Mouse (Mus musculus) embryonic stem cell, embryonic (primary cell): ENCODE results near the gene Brat1.

Source experiments
- CTCF ChIA-PET, 4 experiments: fragments of 300-600 bp in 2 of 4; fragments of 350-600 bp in 2 of 4; sonication (Branson Sonifier 250); formaldehyde crosslinking; loops; one replicate each; lab custom pipeline; 2022; ENCODE audit warnings: inconsistent platforms in 2 of 4; lab: Charles Lee
- POLR2A ChIA-PET, 4 experiments: fragments of 300-600 bp in 2 of 4; fragments of 350-600 bp in 2 of 4; sonication (Branson Sonifier 250); formaldehyde crosslinking; loops; one replicate each; lab custom pipeline; 2022; ENCODE audit warnings: antibody characterized with exemption in 4 of 4, inconsistent platforms in 1 of 4; lab: Charles Lee

The Brat1 gene

DNA sequence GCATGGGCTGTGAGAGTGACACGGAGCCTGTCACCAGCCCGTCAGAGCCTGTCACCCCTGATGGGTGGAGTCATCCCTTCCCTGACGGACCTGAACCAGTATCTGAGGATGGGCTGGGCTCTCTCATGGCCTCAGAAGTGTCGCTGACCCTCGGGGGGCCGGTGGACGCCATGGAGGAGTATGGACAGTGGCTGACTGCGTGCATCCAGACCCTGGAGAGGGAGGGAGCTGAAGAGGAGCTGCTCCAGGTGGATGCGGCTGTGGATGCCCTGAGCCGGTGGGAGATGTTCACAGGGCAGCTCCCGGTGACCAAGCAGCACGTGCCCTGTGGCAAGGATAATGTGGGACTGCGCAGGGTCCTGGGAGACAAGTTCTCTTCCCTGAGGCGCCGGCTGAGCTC, 47.2 kb downstream of the Brat1 start:
- ChIA-PET POLR2A (interaction anchor here in 2 of 4 experiments (1.2 to 2.0 kb wide), 3 partner anchors 49 to 95 kb away, joined by 3 to 9 read pairs (median 3); partner anchors contain the start of gene Gna12 (in 1 of the 2)), CTCF (interaction anchor here (0.7 to 5.1 kb wide), 20 partner anchors 8 to 212 kb away, joined by 3 to 40 read pairs (median 4); partner anchors contain the start of genes Gna12 (in 1 of the 4) and Iqce (in 1 of the 4))

DNA sequence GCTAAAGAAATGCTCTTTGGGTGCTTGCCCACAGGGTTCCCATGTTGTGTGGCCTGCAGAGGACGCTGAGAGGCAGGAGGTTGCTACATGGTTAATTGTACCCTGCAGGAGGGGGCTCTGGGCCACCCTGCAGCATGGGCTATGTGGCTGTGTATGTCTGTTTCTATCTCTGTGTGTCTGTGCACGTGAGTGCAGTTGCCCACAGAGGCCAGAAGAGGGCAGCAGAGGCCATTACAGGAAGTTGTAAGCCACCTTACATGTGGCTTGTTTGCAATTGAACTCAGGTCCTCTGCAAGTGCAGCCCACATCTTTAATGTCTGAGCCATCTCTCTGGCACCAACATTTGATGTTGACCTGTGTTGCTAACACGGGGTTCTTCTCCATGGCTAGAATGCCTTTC, 47.8 kb downstream of the Brat1 start:
- CTCF ChIA-PET: interaction anchor here (0.6 to 5.1 kb wide), 20 partner anchors 9 to 212 kb away, joined by 3 to 40 read pairs (median 4); partner anchors contain the start of genes Gna12 (in 1 of the 4) and Iqce (in 1 of the 4)
- POLR2A ChIA-PET: interaction anchor here in 2 of 4 experiments (0.6 to 1.2 kb wide), 2 partner anchors 16 to 50 kb away, joined by 3 read pairs; no protein-coding TSS in a partner anchor

DNA sequence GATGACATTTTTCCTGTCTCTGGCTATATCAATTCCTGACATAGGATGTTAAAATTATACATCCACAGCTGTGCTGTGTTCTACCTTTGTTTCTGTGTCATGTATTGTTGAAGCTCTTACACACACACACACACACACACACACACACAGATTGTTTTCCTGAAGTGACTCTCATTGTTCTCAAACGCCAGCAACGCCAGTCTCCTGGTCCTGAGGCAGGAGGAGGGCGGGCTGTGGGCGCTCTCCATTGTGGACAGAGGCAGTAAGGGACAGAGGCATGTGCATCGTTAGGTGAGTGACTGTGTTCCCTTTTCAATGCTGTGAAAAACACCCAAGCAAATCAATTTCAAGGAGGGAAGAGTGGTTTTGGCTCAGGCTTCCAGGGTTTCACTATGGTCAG, 48.4 kb downstream of the Brat1 start:
- ChIA-PET CTCF (interaction anchor here in 3 of 4 experiments (0.6 to 5.1 kb wide), 5 partner anchors 10 to 136 kb away, joined by 3 to 40 read pairs (median 3); no protein-coding TSS in a partner anchor), POLR2A (interaction anchor here in 2 of 4 experiments (0.6 to 0.9 kb wide), 2 partner anchors 9 to 15 kb away, joined by 3 read pairs; no protein-coding TSS in a partner anchor)

DNA sequence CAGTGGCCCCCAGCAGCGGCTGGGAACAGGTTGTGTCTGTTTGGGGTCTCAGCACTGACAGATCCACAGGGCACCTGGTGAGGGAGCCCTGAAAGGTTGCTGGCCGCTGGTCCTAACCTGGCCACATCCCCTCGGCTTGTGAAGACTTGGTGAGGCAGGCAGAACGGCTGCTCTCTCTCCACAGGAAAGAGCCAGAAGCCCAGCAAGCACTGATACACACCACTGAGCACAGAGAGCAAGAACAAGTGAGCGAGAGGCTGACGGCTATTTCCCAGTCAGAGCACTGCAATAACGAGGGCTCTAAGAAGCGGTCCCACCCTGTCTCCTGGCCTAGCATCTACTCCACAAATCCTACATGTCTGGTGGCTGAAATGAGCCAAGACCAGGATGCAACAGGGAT, 54.1 kb downstream of the Brat1 start:
- POLR2A ChIA-PET: interaction anchor here in 1 of 4 experiments (0.7 to 0.9 kb wide), 2 partner anchors 9 kb away, joined by 3 to 4 read pairs; no protein-coding TSS in a partner anchor
- CTCF ChIA-PET: interaction anchor here in 3 of 4 experiments (0.6 to 2.1 kb wide), 5 partner anchors 9 to 219 kb away, joined by 3 to 29 read pairs (median 7); no protein-coding TSS in a partner anchor

DNA sequence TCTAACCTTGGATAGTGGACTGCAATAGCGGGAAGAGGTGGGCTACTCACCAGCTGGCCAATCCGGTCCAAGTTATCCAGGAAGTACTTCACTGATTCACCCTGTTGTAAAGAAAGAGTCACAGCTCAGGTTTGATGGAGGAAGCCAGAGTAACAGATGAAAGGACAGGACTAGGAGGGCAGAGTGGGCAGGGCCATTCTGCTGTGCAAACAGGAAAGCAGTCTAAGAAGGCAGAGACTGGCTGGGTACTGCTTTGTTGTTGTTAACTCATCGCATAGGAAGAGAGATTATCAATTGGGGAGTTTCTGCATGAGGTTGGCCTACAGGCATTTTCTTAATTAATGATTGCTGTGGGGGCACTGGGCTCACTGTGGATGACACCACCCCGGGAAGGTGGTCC, 57.7 kb downstream of the Brat1 start:
- POLR2A ChIA-PET: no interaction called here
- CTCF ChIA-PET: interaction anchor here in 3 of 4 experiments (0.9 to 3.8 kb wide), 3 partner anchors 11 to 13 kb away, joined by 3 to 13 read pairs (median 4); no protein-coding TSS in a partner anchor

DNA sequence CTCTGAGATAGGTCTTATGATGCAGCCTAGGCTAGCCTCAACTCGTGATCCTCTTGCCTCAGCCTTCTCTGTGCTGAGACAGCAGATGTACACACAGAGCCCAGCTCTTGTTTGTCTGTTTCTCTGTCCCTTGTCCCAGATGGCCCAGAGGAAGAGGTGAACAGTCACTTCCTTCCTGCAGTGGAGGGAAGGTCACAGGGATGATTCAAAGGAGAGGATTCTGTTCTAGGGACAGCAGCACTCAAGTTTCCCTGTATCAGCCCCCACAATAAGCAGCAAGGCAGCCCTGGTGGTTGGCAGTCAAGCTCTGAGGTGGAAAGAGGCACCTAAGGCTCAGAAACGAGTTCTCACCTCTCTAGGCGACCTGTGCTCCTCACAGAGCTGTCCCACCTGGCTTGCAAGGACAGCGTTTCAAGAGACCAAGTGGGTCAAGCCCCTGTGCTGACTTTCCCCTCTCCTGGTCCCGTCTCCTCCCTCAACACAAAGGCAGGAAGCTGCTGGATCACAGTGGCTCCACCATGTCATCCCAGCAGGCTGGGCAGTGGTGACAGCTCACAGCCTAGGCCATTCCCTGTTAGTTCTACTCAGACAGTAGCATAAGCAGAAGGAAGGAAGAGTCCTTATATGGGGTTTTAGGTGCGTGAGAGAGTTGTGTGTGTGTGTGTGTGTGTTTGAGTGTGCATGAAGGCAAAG, 60.3 kb downstream of the Brat1 start:
- CTCF ChIA-PET: interaction anchor here in 3 of 4 experiments (0.6 to 3.8 kb wide), 4 partner anchors 13 to 65 kb away, joined by 3 to 13 read pairs (median 4); no protein-coding TSS in a partner anchor
- POLR2A ChIA-PET: interaction anchor here in 2 of 4 experiments (0.6 to 2.7 kb wide), 3 partner anchors 9 to 983 kb away, joined by 3 to 7 read pairs (median 3); no protein-coding TSS in a partner anchor

DNA sequence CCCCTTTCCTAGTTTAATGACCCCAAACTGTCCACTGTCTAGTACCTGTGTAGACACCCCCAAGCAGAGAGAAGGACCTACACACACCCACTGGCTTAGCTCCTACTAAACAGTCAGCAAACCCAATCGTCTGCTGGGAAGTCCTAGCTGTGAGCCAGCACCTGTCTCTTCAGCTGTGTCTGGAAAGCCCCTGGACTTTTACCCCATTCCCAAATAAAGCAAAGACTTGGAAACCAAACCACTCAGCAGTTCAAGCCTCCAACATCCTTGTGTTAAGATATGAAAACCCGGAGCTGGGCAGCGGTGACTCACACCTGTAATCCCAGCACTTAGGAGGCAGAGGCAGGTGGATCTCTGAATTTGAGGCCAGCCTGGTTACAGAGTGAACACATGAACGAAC, 61.8 kb downstream of the Brat1 start:
- ChIA-PET POLR2A (interaction anchor here in 2 of 4 experiments (0.6 to 3.1 kb wide), 4 partner anchors 11 to 97 kb away, joined by 3 to 11 read pairs (median 6); partner anchors contain the start of gene Gna12 (in 1 of the 2)), CTCF (interaction anchor here in 2 of 4 experiments (3.4 to 5.5 kb wide), 2 partner anchors 16 to 17 kb away, joined by 24 to 32 read pairs; no protein-coding TSS in a partner anchor)

DNA sequence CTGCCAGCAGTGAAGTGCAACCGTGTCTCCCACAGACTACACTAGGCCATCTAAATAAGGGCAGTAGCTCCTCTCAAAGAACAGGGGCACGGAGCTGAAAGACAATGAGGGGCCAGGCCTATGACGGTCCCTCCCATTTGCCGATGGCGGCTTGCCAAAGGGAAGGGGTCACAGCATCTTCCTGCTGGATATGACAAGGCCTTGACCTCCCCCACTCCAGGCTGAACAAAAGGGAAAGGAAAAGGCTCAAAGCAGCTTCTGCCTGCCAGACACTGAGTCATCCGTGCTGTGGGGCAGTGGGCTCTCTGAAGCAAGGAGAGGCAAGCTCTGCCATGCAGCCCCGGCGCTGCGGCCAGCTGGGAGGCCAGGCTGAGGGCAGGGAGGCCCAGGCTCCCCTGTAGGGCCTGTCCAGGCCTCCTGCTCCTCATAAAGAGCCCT, 62.9 kb downstream of the Brat1 start:
- ChIA-PET POLR2A (interaction anchor here in 3 of 4 experiments (0.6 to 3.1 kb wide), 9 partner anchors 9 to 156 kb away, joined by 3 to 11 read pairs (median 3); partner anchors contain the start of gene Gna12 (in 1 of the 3)), CTCF (interaction anchor here in 3 of 4 experiments (0.6 to 5.5 kb wide), 7 partner anchors 12 to 90 kb away, joined by 3 to 32 read pairs (median 5); partner anchors contain the start of gene Brat1 (in 1 of the 3))

DNA sequence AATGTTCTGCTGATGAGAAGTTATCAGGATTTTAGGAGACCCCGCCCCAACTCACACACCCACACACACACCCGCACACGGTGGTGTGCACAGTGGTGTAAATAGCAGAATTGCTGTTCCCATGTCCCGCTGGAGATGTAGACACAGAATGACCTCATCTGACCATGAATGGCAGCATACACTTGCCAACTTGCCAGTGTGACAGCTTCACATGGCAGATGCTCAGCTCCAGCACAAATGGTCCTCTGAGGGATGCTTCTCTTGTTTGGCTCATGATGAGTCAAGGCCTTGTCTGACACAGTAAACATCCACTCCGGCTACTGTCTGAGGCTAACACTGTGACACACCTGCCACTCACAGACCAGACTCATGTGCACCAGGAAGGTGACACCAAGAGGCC, 63.5 kb downstream of the Brat1 start:
- CTCF ChIA-PET: interaction anchor here (1.0 to 5.5 kb wide), 5 partner anchors 18 to 89 kb away, joined by 4 to 32 read pairs (median 23); no protein-coding TSS in a partner anchor
- POLR2A ChIA-PET: interaction anchor here in 3 of 4 experiments (0.7 to 3.1 kb wide), 6 partner anchors 9 to 62 kb away, joined by 3 to 11 read pairs (median 3); partner anchors contain the start of gene Gna12 (in 1 of the 3)
